Mouse (Mus musculus): Measurements from ENCODE around the gene Cdipt. TPM values are rescaled to one million over a fixed set of nuclear protein-coding genes. Genes with fewer than 3 reads are reported as not detected.

Cdipt gene
- polyA plus RNA-seq, 1 experiment from 2014 or later: 67.4 TPM

DNA sequence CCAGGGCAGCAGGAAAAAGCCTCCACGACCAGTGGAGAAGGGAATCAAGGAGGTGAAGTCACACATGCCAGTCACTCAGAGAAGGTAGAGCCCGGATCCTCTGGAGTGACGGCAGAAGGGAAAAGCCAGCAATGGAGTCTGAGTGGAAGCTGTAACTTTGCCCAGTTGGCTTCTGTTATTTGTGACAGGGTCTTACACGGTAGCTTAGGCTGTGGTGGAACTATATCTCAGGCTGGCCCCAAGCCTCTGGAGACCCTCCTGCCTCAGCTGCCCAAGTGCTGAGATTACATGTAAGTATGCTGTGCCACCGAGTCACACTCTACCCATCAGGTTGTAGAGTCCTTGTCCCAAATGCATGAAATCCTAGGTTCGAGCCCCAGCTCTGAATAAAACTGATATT, 37.7 kb downstream of the Cdipt start:
- H3K4me3 ChIP-seq (ENCODE audit: low read depth, low read length): no peak overlapping the region
- H3K9me3 ChIP-seq (ENCODE audit: control insufficient read depth, low read length): no peaks in the 10 kb centered on the region
- 93% methylated on average over 6 of the region's 6 CpGs for WGBS
- no peak overlapping the region for H3K27ac ChIP-seq (ENCODE audit: low read depth, low read length)
- H3K36me3 ChIP-seq (ENCODE audit: control insufficient read depth, insufficient read depth, low read length): 0 out of 2 replicates have a peak, but pooled peaks cover 4% of the 10 kb centered on the region
- no peak overlapping the region for H3K9ac ChIP-seq (ENCODE audit: low read length)
- no peak overlapping the region for H3K4me2 ChIP-seq
- ATAC-seq (ENCODE audit: low FRiP score) (no peak), DNase-seq (ENCODE audit: low spot score, missing footprints) (no peak)
- no peaks in the 10 kb centered on the region for H3K27me3 ChIP-seq (ENCODE audit: control insufficient read depth, insufficient read depth, low read length)
- peaks cover 9% of the 10 kb centered on the region for H3K4me1 ChIP-seq (ENCODE audit: control insufficient read depth, insufficient read depth, low read length)

- H3K27me3 ChIP-seq (ENCODE audit: control insufficient read depth, insufficient read depth, low read length): no peaks in the 10 kb centered on the region
- H3K36me3 ChIP-seq (ENCODE audit: control insufficient read depth, insufficient read depth, low read length): 0 out of 2 replicates have a peak, but pooled peaks cover 4% of the 10 kb centered on the region
- peak within 1 kb of the TSS; percentile 80 for H3K4me3 ChIP-seq (ENCODE audit: low read depth, low read length)
- peak within 1 kb of the TSS; percentile 94 for H3K4me2 ChIP-seq
- H3K4me1 ChIP-seq (ENCODE audit: control insufficient read depth, insufficient read depth, low read length): peaks cover 13% of the 10 kb centered on the region
- H3K9ac ChIP-seq (ENCODE audit: low read length): no peak within 1 kb of the TSS
- WGBS: 74% methylated on average over 11 of the region's 11 CpGs
- H3K27ac ChIP-seq (ENCODE audit: low read depth, low read length): no peak within 1 kb of the TSS
- ATAC-seq (ENCODE audit: low FRiP score) (no peak), DNase-seq (ENCODE audit: low spot score, missing footprints) (no peak)
- H3K9me3 ChIP-seq (ENCODE audit: control insufficient read depth, low read length): no peaks in the 10 kb centered on the region
Observed at GRCm38 (mm10) chr7:127014320-127014719, 38.6 kb downstream of the Cdipt start, which contains the start of gene Mvp. Gene Mvp, minus strand, starts transcription at chr7:127014621.

GRCm38 (mm10) chr7:127014993-127015392, 39.3 kb downstream of the Cdipt start:
- Histone ChIP-seq H3K27ac (ENCODE audit: low read depth, low read length) (no peak overlapping the region), H3K27me3 (ENCODE audit: control insufficient read depth, insufficient read depth, low read length) (no peaks in the 10 kb centered on the region), H3K4me2 (no peak overlapping the region), H3K4me3 (ENCODE audit: low read depth, low read length) (no peak overlapping the region), H3K36me3 (ENCODE audit: control insufficient read depth, insufficient read depth, low read length) (0 out of 2 replicates have a peak, but pooled peaks cover 4% of the 10 kb centered on the region), H3K9me3 (ENCODE audit: control insufficient read depth, low read length) (no peaks in the 10 kb centered on the region), H3K4me1 (ENCODE audit: control insufficient read depth, insufficient read depth, low read length) (peaks cover 16% of the 10 kb centered on the region), H3K9ac (ENCODE audit: low read length) (no peak overlapping the region)
- DNase-seq (ENCODE audit: low spot score, missing footprints) (no peak), ATAC-seq (ENCODE audit: low FRiP score) (no peak)
- WGBS: 97% methylated on average over 12 of the region's 12 CpGs

DNA sequence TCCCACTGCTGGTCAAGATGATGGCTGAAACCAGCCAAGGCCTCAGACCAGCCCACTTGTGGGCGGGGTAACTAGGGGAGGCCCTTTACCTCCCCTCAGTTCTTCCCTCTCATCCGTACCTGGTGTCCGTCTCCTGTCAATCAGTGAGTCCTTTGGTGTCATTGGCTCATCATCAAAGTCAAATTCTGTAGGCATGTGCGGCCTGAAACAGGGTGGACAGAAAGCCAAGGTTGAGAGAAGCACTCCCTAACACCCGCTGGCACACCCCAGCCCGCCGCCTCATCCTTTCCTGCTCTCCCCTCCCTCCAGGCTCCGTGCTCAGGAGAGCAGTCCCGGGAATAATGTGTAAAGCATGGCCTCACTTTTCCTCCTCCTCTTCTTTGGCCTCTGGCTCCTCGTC, 40.4 kb downstream of the Cdipt start:
- DNase-seq (ENCODE audit: low spot score, missing footprints): peak; percentile 88
- Histone ChIP-seq H3K4me2 (peak overlapping the region; percentile 94), H3K27me3 (ENCODE audit: control insufficient read depth, insufficient read depth, low read length) (no peaks in the 10 kb centered on the region), H3K27ac (ENCODE audit: low read depth, low read length) (peak overlapping the region; percentile 93), H3K4me3 (ENCODE audit: low read depth, low read length) (peak overlapping the region; percentile 80), H3K9me3 (ENCODE audit: control insufficient read depth, low read length) (no peaks in the 10 kb centered on the region), H3K4me1 (ENCODE audit: control insufficient read depth, insufficient read depth, low read length) (peaks cover 26% of the 10 kb centered on the region), H3K9ac (ENCODE audit: low read length) (peak overlapping the region; percentile 85), H3K36me3 (ENCODE audit: control insufficient read depth, insufficient read depth, low read length) (0 out of 2 replicates have a peak, but pooled peaks cover 4% of the 10 kb centered on the region)
- peak; percentile 30 for ATAC-seq (ENCODE audit: low FRiP score)
- WGBS: 1% methylated on average over 10 of the region's 10 CpGs

GRCm38 (mm10) chr7:127016481-127016485, 40.6 kb downstream of the Cdipt start, which contains the start of gene Pagr1b:
Gene Pagr1b, minus strand, starts transcription at chr7:127016484.
- Histone ChIP-seq H3K9me3 (ENCODE audit: control insufficient read depth, low read length) (no peaks in the 10 kb centered on the region), H3K27me3 (ENCODE audit: control insufficient read depth, insufficient read depth, low read length) (no peaks in the 10 kb centered on the region), H3K4me1 (ENCODE audit: control insufficient read depth, insufficient read depth, low read length) (peaks cover 29% of the 10 kb centered on the region), H3K4me3 (ENCODE audit: low read depth, low read length) (peak within 1 kb of the TSS; percentile 80), H3K9ac (ENCODE audit: low read length) (peak within 1 kb of the TSS; percentile 85), H3K4me2 (peak within 1 kb of the TSS; percentile 94), H3K27ac (ENCODE audit: low read depth, low read length) (peak within 1 kb of the TSS; percentile 93), H3K36me3 (ENCODE audit: control insufficient read depth, insufficient read depth, low read length) (0 out of 2 replicates have a peak, but pooled peaks cover 4% of the 10 kb centered on the region)
- no peak for DNase-seq (ENCODE audit: low spot score, missing footprints)
- ATAC-seq (ENCODE audit: low FRiP score): no peak

- H3K36me3 ChIP-seq (ENCODE audit: control insufficient read depth, insufficient read depth, low read length): 0 out of 2 replicates have a peak, but pooled peaks cover 4% of the 10 kb centered on the region
- peak overlapping the region; percentile 94 for H3K4me2 ChIP-seq
- peak overlapping the region; percentile 80 for H3K4me3 ChIP-seq (ENCODE audit: low read depth, low read length)
- WGBS: 0% methylated on average over 22 of the region's 22 CpGs
- H3K4me1 ChIP-seq (ENCODE audit: control insufficient read depth, insufficient read depth, low read length): peaks cover 31% of the 10 kb centered on the region
- peak overlapping the region; percentile 93 for H3K27ac ChIP-seq (ENCODE audit: low read depth, low read length)
- no peaks in the 10 kb centered on the region for H3K27me3 ChIP-seq (ENCODE audit: control insufficient read depth, insufficient read depth, low read length)
- H3K9ac ChIP-seq (ENCODE audit: low read length): peak overlapping the region; percentile 85
- ATAC-seq (ENCODE audit: low FRiP score) (peak; percentile 20), DNase-seq (ENCODE audit: low spot score, missing footprints) (no peak)
- H3K9me3 ChIP-seq (ENCODE audit: control insufficient read depth, low read length): no peaks in the 10 kb centered on the region
Observed at GRCm38 (mm10) chr7:127016486-127016938, 40.8 kb downstream of the Cdipt start.

DNA sequence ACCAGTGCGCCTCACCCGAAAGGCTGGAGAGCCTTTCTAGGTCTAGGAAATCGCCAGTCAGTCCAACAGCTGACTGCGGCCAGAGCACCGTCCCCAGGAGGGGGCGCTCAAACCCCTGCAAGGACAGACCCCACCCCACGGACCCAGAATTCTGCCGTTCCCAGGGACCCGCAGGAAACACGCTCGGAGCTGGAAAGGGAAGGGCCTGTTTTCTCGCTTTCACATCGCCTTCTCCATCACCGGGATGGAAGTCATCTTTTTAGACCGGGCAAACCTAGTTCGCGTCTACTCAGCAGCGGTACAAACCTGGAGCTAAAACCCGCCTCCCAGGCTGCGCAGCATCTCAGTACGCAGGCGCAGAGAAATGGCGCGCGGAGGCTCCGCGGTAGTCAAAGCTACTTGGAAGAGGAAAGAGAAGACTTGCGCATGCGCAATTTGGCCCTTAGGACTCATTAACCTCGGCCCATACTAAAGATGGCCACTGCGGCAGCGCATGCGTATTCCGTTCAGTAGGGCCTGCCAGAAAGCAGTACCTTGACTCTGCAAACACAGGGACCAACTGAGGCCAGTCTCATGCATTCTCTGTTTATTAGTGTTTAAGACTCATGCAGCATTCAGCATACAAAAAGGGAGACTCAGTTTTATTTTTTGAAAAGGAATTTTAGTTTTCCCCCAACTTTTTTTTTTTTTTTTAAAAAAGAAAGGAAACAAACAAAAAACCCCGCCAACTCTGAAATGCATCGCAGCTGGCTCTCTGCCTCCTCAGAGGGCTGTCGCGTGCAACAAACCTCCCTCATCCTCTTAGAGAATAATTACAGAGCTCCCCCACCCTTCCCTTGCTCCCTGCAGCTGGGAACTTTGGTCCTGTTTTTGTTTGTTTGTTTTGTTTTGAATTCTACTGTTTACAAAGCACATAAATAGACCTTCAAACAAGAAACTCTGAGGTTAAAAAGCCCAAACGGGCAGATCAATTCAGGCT, 41.5 kb downstream of the Cdipt start, which contains the start of gene Pagr1a:
Pagr1a (minus strand) TSS at position 382 of the 979 bp plus-strand sequence.
- ATAC-seq (ENCODE audit: low FRiP score): peak; percentile 82
- H3K4me1 ChIP-seq (ENCODE audit: control insufficient read depth, insufficient read depth, low read length): peaks cover 38% of the 10 kb centered on the region
- 5% methylated on average over 39 of the region's 39 CpGs for WGBS

GRCm38 (mm10) chr7:127017950-127018345, 42.2 kb downstream of the Cdipt start:
- H3K4me2 ChIP-seq: no peak overlapping the region
- H3K4me1 ChIP-seq (ENCODE audit: control insufficient read depth, insufficient read depth, low read length): peaks cover 45% of the 10 kb centered on the region
- 0 out of 2 replicates have a peak overlapping the region, but pooled peaks have one; percentile 36 for H3K27ac ChIP-seq (ENCODE audit: low read depth, low read length)
- H3K9ac ChIP-seq (ENCODE audit: low read length): peak overlapping the region; percentile 29
- no peaks in the 10 kb centered on the region for H3K9me3 ChIP-seq (ENCODE audit: control insufficient read depth, low read length)
- H3K36me3 ChIP-seq (ENCODE audit: control insufficient read depth, insufficient read depth, low read length): peaks cover 8% of the 10 kb centered on the region; the same call in 1 of the 2 replicates
- H3K27me3 ChIP-seq (ENCODE audit: control insufficient read depth, insufficient read depth, low read length): no peaks in the 10 kb centered on the region
- DNase-seq (ENCODE audit: low spot score, missing footprints): no peak
- ATAC-seq (ENCODE audit: low FRiP score): no peak
- no peak overlapping the region for H3K4me3 ChIP-seq (ENCODE audit: low read depth, low read length)
- 77% methylated on average over 6 of the region's 6 CpGs for WGBS

More for the DNA sequence above, 41.5 kb downstream of the Cdipt start, which contains the start of gene Pagr1a:
- Histone ChIP-seq H3K4me2 (peak within 1 kb of the TSS; percentile 94), H3K36me3 (ENCODE audit: control insufficient read depth, insufficient read depth, low read length) (peaks cover 4% of the 10 kb centered on the region; the same call in 1 of the 2 replicates), H3K27ac (ENCODE audit: low read depth, low read length) (peak within 1 kb of the TSS; percentile 93), H3K4me3 (ENCODE audit: low read depth, low read length) (peak within 1 kb of the TSS; percentile 80), H3K9me3 (ENCODE audit: control insufficient read depth, low read length) (no peaks in the 10 kb centered on the region), H3K27me3 (ENCODE audit: control insufficient read depth, insufficient read depth, low read length) (no peaks in the 10 kb centered on the region), H3K9ac (ENCODE audit: low read length) (peak within 1 kb of the TSS; percentile 85)
- peak; percentile 100 for DNase-seq (ENCODE audit: low spot score, missing footprints)
